Mouse (Mus musculus): ENCODE measurements around the gene Tgfbr2.

GRCm38 (mm10) chr9:116222000-116222399 lies 46.8 kb upstream of the Tgfbr2 start:
- TF ChIP-seq GATA1 (IDR thresholded peaks at IDR 0.05; ENCODE audit: low read length) (no peak), TAL1 (IDR thresholded peaks at IDR 0.05; ENCODE audit: low read length) (no peak)

Measured in erythroblast, embryonic 14.5 days (primary cell).